Mouse (Mus musculus): ENCODE measurements around the gene Gper1.

- TF ChIP-seq CTCF (IDR thresholded peaks at IDR 0.05; ENCODE audit: borderline replicate concordance, extremely low read depth, insufficient read depth, insufficient read length): no peak
- TF ChIP-seq POLR2A (IDR thresholded peaks at IDR 0.05; ENCODE audit: borderline replicate concordance, extremely low read depth, insufficient read depth, insufficient read length, poor library complexity, severe bottlenecking): no peak
These were observed 11.2 kb upstream of the Gper1 start for GRCm38 (mm10) chr5:139411665-139412314.
